Mouse (Mus musculus): ENCODE results near the gene Vmn1r6.
"Not testable (repeated sequence)": the region's sequence is repeated elsewhere in the genome, so short reads cannot be mapped to it uniquely, and the experiment has no call there.

Vmn1r6 gene

GRCm38 (mm10) chr6:56996943-56997342 lies at the start of gene Vmn1r6:
Gene Vmn1r6 (plus strand): TSS chr6:56997243.
- no peak for DNase-seq

GRCm38 (mm10) chr6:56956436-56956835 lies 40.6 kb upstream of the Vmn1r6 start:
- no peak for DNase-seq

- DNase-seq, result no peak
Measured at GRCm38 (mm10) chr6:56969973-56970372, 27.1 kb upstream of the Vmn1r6 start, which contains the start of gene Vmn1r5. Gene Vmn1r5 (plus strand): TSS chr6:56970273.

GRCm38 (mm10) chr6:57025224-57025623 lies 28.2 kb downstream of the Vmn1r6 start, which contains the start of gene Vmn1r7:
Gene Vmn1r7 (minus strand): TSS chr6:57025324.
- DNase-seq, result not testable (repeated sequence)

GRCm38 (mm10) chr6:57031984-57032383 lies 34.9 kb downstream of the Vmn1r6 start, which contains the start of gene Vmn1r8:
Gene Vmn1r8 (plus strand): TSS chr6:57032284.
- no peak for DNase-seq

- no peak for DNase-seq
Measured at GRCm38 (mm10) chr6:57034674-57035073, 37.6 kb downstream of the Vmn1r6 start.

Measured in embryo, embryonic 11 days (tissue).